Mouse (Mus musculus): ENCODE data around the gene Atg4d. TPM values are rescaled to one million over a fixed set of nuclear protein-coding genes. Genes with fewer than 3 reads are reported as not detected.
"Not testable (repeated sequence)": the region's sequence is repeated elsewhere in the genome, so short reads cannot be mapped to it uniquely, and the experiment has no call there.

Gene Atg4d
- polyA plus RNA-seq, 1 experiment from 2014 or later = 45.2 TPM

DNA sequence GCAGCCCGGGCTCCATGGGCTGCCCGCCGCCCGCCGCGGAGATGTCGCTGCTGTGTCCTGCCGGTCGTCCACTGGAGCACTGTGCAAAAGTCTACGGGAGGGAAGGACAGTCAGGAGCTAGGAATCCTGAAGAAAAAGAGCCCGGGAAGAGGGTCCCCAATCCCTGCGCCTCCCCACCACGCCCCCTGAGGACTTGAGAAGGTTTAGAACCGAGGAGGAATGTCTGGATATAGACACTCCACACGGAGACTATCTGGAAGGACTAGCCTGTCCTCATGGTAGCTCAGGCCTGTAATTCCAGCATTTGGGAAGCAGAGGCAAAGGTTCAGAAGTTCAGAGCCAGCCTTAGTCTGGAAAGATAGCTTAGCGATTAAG is 20.0 kb upstream of the Atg4d start:
- peak overlapping the region; percentile 30; the same call in 1 of the 2 replicates for H3K27ac ChIP-seq
- H3K4me1 ChIP-seq = peaks cover 32% of the 10 kb centered on the region

GRCm38 (mm10) chr9:21246342-21246741 is 18.8 kb upstream of the Atg4d start:
- 60% methylated on average over 1 of the region's 1 CpGs for WGBS
- Histone ChIP-seq H3K27ac (no peak overlapping the region), H3K4me1 (peaks cover 38% of the 10 kb centered on the region), H3K27me3 (ENCODE audit: poor library complexity, severe bottlenecking) (peaks cover 100% of the 10 kb centered on the region), H3K9me3 (peaks cover 6% of the 10 kb centered on the region), H3K4me3 (no peak overlapping the region), H3K36me3 (replicated peaks) (no peaks in the 10 kb centered on the region)
- no peak for DNase-seq (ENCODE audit: extremely low spot score, low spot score)

More for the DNA sequence above, 20.0 kb upstream of the Atg4d start:
- 1% methylated on average over 16 of the region's 16 CpGs for WGBS
- Histone ChIP-seq H3K27me3 (ENCODE audit: poor library complexity, severe bottlenecking) (peaks cover 100% of the 10 kb centered on the region), H3K36me3 (replicated peaks) (no peaks in the 10 kb centered on the region), H3K4me3 (peak overlapping the region; percentile 55), H3K9me3 (peaks cover 6% of the 10 kb centered on the region)
- DNase-seq (ENCODE audit: extremely low spot score, low spot score) = no peak

DNA sequence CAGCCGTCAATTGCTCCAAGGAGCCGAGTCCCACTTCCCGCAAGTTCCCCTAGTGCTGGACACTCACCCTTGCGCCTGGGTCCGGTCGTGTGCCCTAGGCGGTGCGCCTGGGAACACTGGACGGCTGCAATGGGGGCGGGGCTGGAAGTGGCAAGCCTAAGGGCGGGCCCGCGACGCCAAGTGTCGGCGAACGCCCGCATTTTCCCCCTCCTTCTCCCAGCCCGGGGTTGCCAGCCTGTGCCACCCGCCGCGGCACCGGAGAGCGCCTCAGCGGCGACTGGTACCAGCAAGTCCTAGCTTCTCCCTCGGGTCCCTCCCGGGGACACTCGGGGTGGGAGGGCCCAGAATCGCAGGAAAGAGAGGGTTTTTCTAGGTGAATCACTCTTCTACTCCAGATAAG is 16.8 kb upstream of the Atg4d start, which contains the start of gene S1pr5:
Gene S1pr5, minus strand, starts transcription at position 118 of the 400 bp plus-strand sequence.
- peak within 1 kb of the TSS; percentile 36 for H3K4me3 ChIP-seq
- no peaks in the 10 kb centered on the region for H3K9me3 ChIP-seq
- 1% methylated on average over 30 of the region's 30 CpGs for WGBS
- H3K4me1 ChIP-seq = peaks cover 39% of the 10 kb centered on the region
- H3K27me3 ChIP-seq (ENCODE audit: poor library complexity, severe bottlenecking) = peaks cover 99% of the 10 kb centered on the region
- no peaks in the 10 kb centered on the region for H3K36me3 ChIP-seq (replicated peaks)
- no peak for DNase-seq (ENCODE audit: extremely low spot score, low spot score)
- H3K27ac ChIP-seq = no peak within 1 kb of the TSS

DNA sequence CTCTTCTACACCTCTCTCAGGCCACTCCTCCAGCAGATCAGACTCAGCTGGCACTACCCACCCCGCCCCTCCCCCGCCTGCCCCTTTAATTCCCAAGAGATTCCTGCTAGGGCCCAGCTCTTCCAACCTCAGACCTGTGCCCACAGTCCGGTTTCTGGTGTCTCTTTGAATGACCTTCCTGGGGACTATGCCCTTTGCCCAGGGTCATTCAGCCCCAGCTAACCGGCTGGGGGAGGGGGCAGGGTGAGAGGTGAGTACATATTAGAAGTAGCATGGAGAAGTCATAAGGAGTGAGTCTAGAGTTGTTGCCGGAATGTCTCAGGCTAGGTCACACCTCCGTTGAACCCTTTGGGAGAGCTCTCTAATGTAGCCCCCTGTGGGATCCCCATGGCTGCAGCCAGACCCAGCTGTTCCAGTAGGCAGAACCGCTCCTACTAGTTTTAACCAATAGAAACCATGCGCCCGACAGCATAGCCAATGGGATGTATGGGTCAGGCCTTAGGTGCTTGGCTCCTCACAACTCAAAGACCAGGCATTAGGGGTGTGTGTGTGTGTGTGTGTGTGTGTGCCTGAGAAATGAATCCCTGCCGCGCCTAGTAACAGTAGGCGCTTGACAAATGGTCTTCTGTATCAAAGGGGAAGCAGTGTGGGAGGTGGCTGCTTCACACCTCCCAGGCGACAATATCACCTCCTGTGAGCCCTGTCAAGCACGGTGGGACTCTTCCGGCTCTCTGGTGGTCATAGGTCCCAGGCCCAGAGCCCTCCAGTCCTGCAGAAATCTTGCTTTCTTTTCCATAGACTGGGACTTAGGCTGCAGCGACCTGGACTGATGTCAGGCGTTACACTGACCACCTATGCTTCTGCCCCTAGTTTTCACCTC is 15.2 kb upstream of the Atg4d start:
- no peak overlapping the region for H3K4me3 ChIP-seq
- WGBS = 41% methylated on average over 17 of the region's 17 CpGs
- peaks cover 26% of the 10 kb centered on the region for H3K4me1 ChIP-seq
- H3K27ac ChIP-seq = no peak overlapping the region
- H3K9me3 ChIP-seq = no peaks in the 10 kb centered on the region
- DNase-seq (ENCODE audit: extremely low spot score, low spot score) = no peak
- no peaks in the 10 kb centered on the region for H3K36me3 ChIP-seq (replicated peaks)
- peaks cover 84% of the 10 kb centered on the region for H3K27me3 ChIP-seq (ENCODE audit: poor library complexity, severe bottlenecking)

DNA sequence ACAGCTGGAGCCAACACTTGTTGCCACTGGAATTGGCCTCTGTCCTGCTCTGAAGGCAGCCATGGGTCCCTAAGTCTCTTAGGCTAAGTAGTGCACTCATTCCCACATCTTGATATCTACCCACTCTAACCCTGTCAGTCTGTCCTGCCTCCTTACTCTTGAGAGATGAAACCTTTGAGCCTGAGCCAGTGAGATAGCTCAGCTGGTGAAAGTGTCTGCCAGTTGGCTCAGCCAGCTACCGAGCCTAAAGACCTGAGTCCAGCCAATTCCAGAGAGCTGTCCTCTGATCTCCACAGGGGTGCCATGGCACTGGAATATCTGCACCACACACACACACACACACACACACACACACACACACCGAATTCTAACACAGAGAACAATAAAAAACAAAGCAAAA is 14.6 kb upstream of the Atg4d start:
- Histone ChIP-seq H3K36me3 (replicated peaks) (no peaks in the 10 kb centered on the region), H3K27me3 (ENCODE audit: poor library complexity, severe bottlenecking) (peaks cover 77% of the 10 kb centered on the region), H3K4me3 (no peak overlapping the region), H3K27ac (no peak overlapping the region), H3K9me3 (no peaks in the 10 kb centered on the region), H3K4me1 (peaks cover 21% of the 10 kb centered on the region)
- no peak for DNase-seq (ENCODE audit: extremely low spot score, low spot score)
- 70% methylated on average over 2 of the region's 2 CpGs for WGBS

GRCm38 (mm10) chr9:21251116-21251735 is 13.9 kb upstream of the Atg4d start:
- H3K36me3 ChIP-seq (replicated peaks) = no peaks in the 10 kb centered on the region
- peaks cover 21% of the 10 kb centered on the region for H3K4me1 ChIP-seq
- H3K9me3 ChIP-seq = no peaks in the 10 kb centered on the region
- peaks cover 70% of the 10 kb centered on the region for H3K27me3 ChIP-seq (ENCODE audit: poor library complexity, severe bottlenecking)
- 75% methylated on average over 13 of the region's 13 CpGs for WGBS
- DNase-seq (ENCODE audit: extremely low spot score, low spot score) = no peak
- H3K27ac ChIP-seq = no peak overlapping the region
- no peak overlapping the region for H3K4me3 ChIP-seq

DNA sequence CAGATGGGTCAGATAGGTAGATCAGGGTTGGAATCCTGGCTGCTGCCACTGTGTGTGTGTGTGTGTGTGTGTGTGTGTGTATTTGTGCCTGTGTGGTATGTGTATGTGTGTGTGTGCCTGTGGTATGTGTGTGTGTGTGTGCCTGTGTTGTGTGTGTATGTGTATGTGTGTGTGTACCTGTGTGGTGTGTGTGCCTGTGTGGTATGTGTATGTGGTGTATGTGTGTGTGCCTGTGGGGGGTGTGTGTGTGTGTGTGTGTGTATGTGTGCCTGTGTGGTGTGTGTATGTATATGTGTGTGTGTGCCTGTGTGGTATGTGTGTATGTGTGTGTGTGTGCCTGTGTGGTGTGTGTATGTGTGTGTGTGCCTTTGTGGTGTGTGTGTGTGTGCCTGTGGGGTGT is 10.4 kb upstream of the Atg4d start:
- no peaks in the 10 kb centered on the region for H3K36me3 ChIP-seq (replicated peaks)
- H3K27ac ChIP-seq = no peak overlapping the region
- DNase-seq (ENCODE audit: extremely low spot score, low spot score) = no peak
- no peaks in the 10 kb centered on the region for H3K9me3 ChIP-seq
- H3K27me3 ChIP-seq (ENCODE audit: poor library complexity, severe bottlenecking) = peaks cover 40% of the 10 kb centered on the region
- H3K4me3 ChIP-seq = no peak overlapping the region
- H3K4me1 ChIP-seq = peaks cover 11% of the 10 kb centered on the region

DNA sequence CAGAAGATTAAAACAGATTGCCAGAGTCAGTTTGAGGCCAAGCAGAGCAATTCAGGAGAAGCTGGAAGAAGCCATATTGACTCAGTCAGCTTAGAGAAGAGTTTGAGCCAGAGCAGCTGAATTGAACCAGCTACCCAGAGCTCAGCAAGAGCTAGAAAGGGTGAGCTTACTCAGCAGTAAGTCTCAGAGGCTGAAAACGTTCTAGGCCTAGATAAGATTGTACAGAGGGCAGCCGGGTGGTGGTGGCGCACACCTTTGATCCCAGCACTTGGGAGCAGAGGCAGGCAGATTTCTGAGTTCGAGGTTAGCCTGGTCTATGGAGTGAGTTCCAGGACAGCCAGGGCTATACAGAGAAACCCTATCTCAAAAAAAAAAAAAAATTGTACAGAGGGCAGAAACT is 8.7 kb upstream of the Atg4d start:
- 84% methylated on average over 4 of the region's 4 CpGs for WGBS
- H3K36me3 ChIP-seq (replicated peaks); H3K9me3 ChIP-seq; H3K27ac ChIP-seq; H3K4me3 ChIP-seq; DNase-seq (ENCODE audit: extremely low spot score, low spot score); H3K4me1 ChIP-seq: not testable (repeated sequence)
- H3K27me3 ChIP-seq (ENCODE audit: poor library complexity, severe bottlenecking) = peaks cover 23% of the 10 kb centered on the region

DNA sequence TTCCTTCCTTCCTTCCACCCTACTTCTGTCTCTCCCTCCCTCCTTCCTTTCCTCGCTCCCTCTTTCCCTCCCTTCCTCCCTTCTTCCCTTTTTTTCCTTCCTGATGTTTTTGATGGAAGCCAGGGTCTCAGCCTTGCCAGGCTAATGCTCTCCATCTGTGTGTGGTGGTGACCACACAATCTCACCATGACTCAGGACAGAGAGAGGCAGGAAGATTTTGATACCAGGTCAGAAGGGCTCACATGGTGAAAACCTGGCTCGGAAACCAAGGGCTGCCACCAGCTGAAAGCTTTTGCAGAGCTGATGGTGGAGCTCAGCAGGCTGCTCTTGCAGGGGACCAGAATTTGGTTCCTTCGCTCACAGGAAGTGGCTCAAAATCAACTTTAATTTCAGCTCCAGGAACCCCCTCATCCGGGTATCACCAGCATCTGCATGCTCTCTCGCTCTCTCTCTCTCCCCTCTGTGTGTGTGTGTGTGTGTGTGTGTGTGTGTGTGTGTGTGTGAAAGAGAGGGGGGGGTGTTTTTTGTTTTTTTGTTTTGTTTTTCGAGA is 4.5 kb upstream of the Atg4d start:
- no peaks in the 10 kb centered on the region for H3K36me3 ChIP-seq (replicated peaks)
- no peak for DNase-seq (ENCODE audit: extremely low spot score, low spot score)
- 82% methylated on average over 6 of the region's 6 CpGs for WGBS
- H3K4me3 ChIP-seq = no peak overlapping the region
- H3K4me1 ChIP-seq = peaks cover 11% of the 10 kb centered on the region
- H3K9me3 ChIP-seq = no peaks in the 10 kb centered on the region
- no peak overlapping the region for H3K27ac ChIP-seq
- H3K27me3 ChIP-seq (ENCODE audit: poor library complexity, severe bottlenecking) = peaks cover 4% of the 10 kb centered on the region; the same call in 1 of the 2 replicates

DNA sequence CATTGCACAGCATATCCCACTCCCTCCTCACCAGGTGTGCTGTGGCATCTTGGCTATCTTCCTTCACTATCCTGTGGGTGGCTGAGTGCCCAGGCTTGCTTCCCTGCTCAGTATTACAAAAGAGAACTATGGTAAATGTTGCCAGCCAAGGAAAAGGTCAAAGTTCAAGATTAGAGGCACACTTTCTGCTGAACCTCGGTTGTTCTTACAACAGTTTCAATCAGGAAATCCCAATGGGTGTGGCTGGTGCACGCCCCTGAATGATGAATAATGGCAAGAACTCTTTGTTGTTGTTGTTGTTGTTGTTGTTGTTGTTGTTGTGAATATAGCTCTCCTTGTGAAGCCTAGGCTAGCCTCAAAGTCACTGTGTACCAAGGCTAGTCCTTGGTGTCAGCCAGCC is 3.3 kb upstream of the Atg4d start:
- no peak overlapping the region for H3K4me3 ChIP-seq
- peaks cover 23% of the 10 kb centered on the region for H3K4me1 ChIP-seq
- no peak overlapping the region for H3K27ac ChIP-seq
- DNase-seq (ENCODE audit: extremely low spot score, low spot score) = no peak
- WGBS = 74% methylated on average over 2 of the region's 2 CpGs
- peaks cover 5% of the 10 kb centered on the region for H3K36me3 ChIP-seq (replicated peaks)
- peaks cover 4% of the 10 kb centered on the region; the same call in 1 of the 2 replicates for H3K27me3 ChIP-seq (ENCODE audit: poor library complexity, severe bottlenecking)
- H3K9me3 ChIP-seq = no peaks in the 10 kb centered on the region

DNA sequence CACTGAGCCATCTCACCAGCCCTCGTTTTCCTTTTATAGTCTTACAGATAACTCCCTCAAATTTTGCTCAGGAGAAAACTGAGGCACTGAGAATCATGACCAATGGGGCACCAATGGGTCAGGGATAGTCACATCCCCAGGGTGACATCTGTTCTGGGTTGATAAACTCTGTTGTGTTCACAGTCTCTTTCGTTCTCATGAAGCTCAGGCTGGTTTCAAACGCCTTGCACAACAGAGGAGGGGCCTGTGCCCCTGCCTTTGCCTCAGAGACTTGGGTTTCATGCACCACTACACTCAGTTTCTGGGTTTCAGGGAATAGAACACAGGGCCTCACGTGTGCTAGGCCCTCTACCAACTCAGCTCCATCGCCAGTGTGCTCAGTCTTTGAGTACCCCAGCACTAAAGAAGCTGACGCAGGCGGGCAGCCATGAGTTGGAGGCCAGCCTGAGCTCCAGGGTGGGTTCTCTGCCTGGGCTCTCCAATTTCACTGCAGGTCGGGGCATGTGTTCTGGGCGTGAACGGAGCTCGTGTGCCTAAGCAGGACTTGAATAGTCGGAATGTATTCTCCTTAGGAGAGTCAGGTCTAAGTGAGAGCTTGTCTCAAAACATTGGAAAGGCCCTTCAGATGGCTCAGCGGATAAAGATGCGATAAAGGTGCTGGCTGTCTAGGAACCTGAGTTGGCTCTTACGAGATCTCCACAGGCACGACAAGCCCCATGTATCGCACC is 657 bp upstream of the Atg4d start:
- Histone ChIP-seq H3K9me3 (no peaks in the 10 kb centered on the region), H3K36me3 (replicated peaks) (peaks cover 30% of the 10 kb centered on the region), H3K4me1 (peaks cover 25% of the 10 kb centered on the region), H3K27ac (peak overlapping the region; percentile 93), H3K27me3 (ENCODE audit: poor library complexity, severe bottlenecking) (no peaks in the 10 kb centered on the region), H3K4me3 (peak overlapping the region; percentile 92)
- 21% methylated on average over 17 of the region's 17 CpGs for WGBS
- DNase-seq (ENCODE audit: extremely low spot score, low spot score) = no peak

GRCm38 (mm10) chr9:21265611-21266010 is 518 bp downstream of the Atg4d start:
- 7% methylated on average over 11 of the region's 11 CpGs for WGBS
- peaks cover 41% of the 10 kb centered on the region for H3K36me3 ChIP-seq (replicated peaks)

More at GRCm38 (mm10) chr9:21265611-21266010, 518 bp downstream of the Atg4d start:
- H3K4me1 ChIP-seq = peaks cover 25% of the 10 kb centered on the region
- no peaks in the 10 kb centered on the region for H3K27me3 ChIP-seq (ENCODE audit: poor library complexity, severe bottlenecking)
- no peak for DNase-seq (ENCODE audit: extremely low spot score, low spot score)
- peak overlapping the region; percentile 92 for H3K4me3 ChIP-seq
- H3K27ac ChIP-seq = peak overlapping the region; percentile 93
- no peaks in the 10 kb centered on the region for H3K9me3 ChIP-seq
